Mouse (Mus musculus): ENCODE measurements around the gene Sla2. TPM values are rescaled to one million over a fixed set of nuclear protein-coding genes. Genes with fewer than 3 reads are reported as not detected.
"Not testable (repeated sequence)": the region's sequence is repeated elsewhere in the genome, so short reads cannot be mapped to it uniquely, and the experiment has no call there.

Gene Sla2
- polyA plus RNA-seq, 1 experiment from 2014 or later = 8.4 TPM

GRCm38 (mm10) chr2:156905931-156906330, 18.9 kb upstream of the Sla2 start:
- H3K4me1 ChIP-seq (ENCODE audit: control insufficient read depth, insufficient read depth, low read length); H3K4me3 ChIP-seq (ENCODE audit: low read length); H3K36me3 ChIP-seq (ENCODE audit: control insufficient read depth, insufficient read depth); H3K9ac ChIP-seq (ENCODE audit: low read length); H3K4me2 ChIP-seq (ENCODE audit: low read depth, low read length); H3K27ac ChIP-seq (ENCODE audit: low read length); H3K9me3 ChIP-seq (replicated peaks; ENCODE audit: control insufficient read depth, low read length); H3K27me3 ChIP-seq (ENCODE audit: control insufficient read depth, insufficient read depth, low read length); ATAC-seq (replicated peaks; ENCODE audit: extremely low read depth, insufficient read depth, low FRiP score): not testable (repeated sequence)
- WGBS = 39% methylated on average over 4 of the region's 4 CpGs

- H3K4me2 ChIP-seq (ENCODE audit: low read depth, low read length) = no peak overlapping the region
- no peaks in the 10 kb centered on the region for H3K27me3 ChIP-seq (ENCODE audit: control insufficient read depth, insufficient read depth, low read length)
- H3K4me3 ChIP-seq (ENCODE audit: low read length) = no peak overlapping the region
- WGBS = 22% methylated on average over 6 of the region's 6 CpGs
- H3K9ac ChIP-seq (ENCODE audit: low read length) = no peak overlapping the region
- H3K36me3 ChIP-seq (ENCODE audit: control insufficient read depth, insufficient read depth) = no peaks in the 10 kb centered on the region
- ATAC-seq (replicated peaks; ENCODE audit: extremely low read depth, insufficient read depth, low FRiP score) = no peak
- no peaks in the 10 kb centered on the region for H3K9me3 ChIP-seq (replicated peaks; ENCODE audit: control insufficient read depth, low read length)
- H3K27ac ChIP-seq (ENCODE audit: low read length) = no peak overlapping the region
- H3K4me1 ChIP-seq (ENCODE audit: control insufficient read depth, insufficient read depth, low read length) = no peaks in the 10 kb centered on the region
These were observed 18.2 kb upstream of the Sla2 start for GRCm38 (mm10) chr2:156904976-156905717.

DNA sequence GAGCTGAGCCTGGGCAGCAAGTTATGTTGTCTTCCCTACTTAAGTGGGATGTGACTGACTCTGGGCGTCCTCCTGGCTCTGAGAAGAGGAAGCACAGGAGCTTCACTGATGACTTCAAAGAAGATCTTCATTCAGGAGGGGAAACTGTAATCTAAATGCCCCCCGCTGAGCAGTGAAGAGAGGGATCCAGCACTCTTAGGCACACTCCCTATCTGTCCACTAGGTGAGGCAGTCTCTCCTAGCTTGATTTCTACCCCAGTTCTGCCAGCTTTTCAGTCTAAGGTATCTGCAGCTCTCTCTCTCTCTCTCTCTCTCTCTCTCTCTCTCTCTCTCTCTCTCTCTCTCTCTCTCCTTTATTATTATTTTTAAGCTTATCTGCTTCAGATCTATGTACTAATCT, 16.4 kb upstream of the Sla2 start:
- 33% methylated on average over 2 of the region's 2 CpGs for WGBS
- Histone ChIP-seq H3K9ac (ENCODE audit: low read length) (no peak overlapping the region), H3K4me2 (ENCODE audit: low read depth, low read length) (no peak overlapping the region), H3K9me3 (replicated peaks; ENCODE audit: control insufficient read depth, low read length) (no peaks in the 10 kb centered on the region), H3K27ac (ENCODE audit: low read length) (no peak overlapping the region), H3K4me1 (ENCODE audit: control insufficient read depth, insufficient read depth, low read length) (0 out of 2 replicates have a peak, but pooled peaks cover 1% of the 10 kb centered on the region), H3K27me3 (ENCODE audit: control insufficient read depth, insufficient read depth, low read length) (no peaks in the 10 kb centered on the region), H3K36me3 (ENCODE audit: control insufficient read depth, insufficient read depth) (no peaks in the 10 kb centered on the region), H3K4me3 (ENCODE audit: low read length) (no peak overlapping the region)
- ATAC-seq (replicated peaks; ENCODE audit: extremely low read depth, insufficient read depth, low FRiP score) = no peak

- not testable (repeated sequence) for ATAC-seq (replicated peaks; ENCODE audit: extremely low read depth, insufficient read depth, low FRiP score); H3K4me2 ChIP-seq (ENCODE audit: low read depth, low read length); H3K4me1 ChIP-seq (ENCODE audit: control insufficient read depth, insufficient read depth, low read length); H3K9me3 ChIP-seq (replicated peaks; ENCODE audit: control insufficient read depth, low read length); H3K27me3 ChIP-seq (ENCODE audit: control insufficient read depth, insufficient read depth, low read length); H3K9ac ChIP-seq (ENCODE audit: low read length); H3K36me3 ChIP-seq (ENCODE audit: control insufficient read depth, insufficient read depth); H3K4me3 ChIP-seq (ENCODE audit: low read length); H3K27ac ChIP-seq (ENCODE audit: low read length)
- 70% methylated on average over 4 of the region's 4 CpGs for WGBS
These were observed 15.4 kb upstream of the Sla2 start for GRCm38 (mm10) chr2:156902411-156902810.

- 61% methylated on average over 6 of the region's 6 CpGs for WGBS
- Histone ChIP-seq H3K9ac (ENCODE audit: low read length) (no peak overlapping the region), H3K27ac (ENCODE audit: low read length) (no peak overlapping the region), H3K4me2 (ENCODE audit: low read depth, low read length) (no peak overlapping the region), H3K27me3 (ENCODE audit: control insufficient read depth, insufficient read depth, low read length) (no peaks in the 10 kb centered on the region), H3K9me3 (replicated peaks; ENCODE audit: control insufficient read depth, low read length) (no peaks in the 10 kb centered on the region), H3K4me3 (ENCODE audit: low read length) (no peak overlapping the region), H3K36me3 (ENCODE audit: control insufficient read depth, insufficient read depth) (no peaks in the 10 kb centered on the region), H3K4me1 (ENCODE audit: control insufficient read depth, insufficient read depth, low read length) (0 out of 2 replicates have a peak, but pooled peaks cover 6% of the 10 kb centered on the region)
- ATAC-seq (replicated peaks; ENCODE audit: extremely low read depth, insufficient read depth, low FRiP score) = no peak
These were observed 14.9 kb upstream of the Sla2 start for GRCm38 (mm10) chr2:156901883-156902282.

- no peak overlapping the region for H3K9ac ChIP-seq (ENCODE audit: low read length)
- no peaks in the 10 kb centered on the region for H3K36me3 ChIP-seq (ENCODE audit: control insufficient read depth, insufficient read depth)
- H3K4me3 ChIP-seq (ENCODE audit: low read length) = no peak overlapping the region
- H3K4me2 ChIP-seq (ENCODE audit: low read depth, low read length) = no peak overlapping the region
- WGBS = 87% methylated on average over 2 of the region's 2 CpGs
- H3K27ac ChIP-seq (ENCODE audit: low read length) = no peak overlapping the region
- no peaks in the 10 kb centered on the region for H3K27me3 ChIP-seq (ENCODE audit: control insufficient read depth, insufficient read depth, low read length)
- H3K9me3 ChIP-seq (replicated peaks; ENCODE audit: control insufficient read depth, low read length) = no peaks in the 10 kb centered on the region
- H3K4me1 ChIP-seq (ENCODE audit: control insufficient read depth, insufficient read depth, low read length) = 0 out of 2 replicates have a peak, but pooled peaks cover 6% of the 10 kb centered on the region
- ATAC-seq (replicated peaks; ENCODE audit: extremely low read depth, insufficient read depth, low FRiP score) = no peak
These were observed 14.4 kb upstream of the Sla2 start for GRCm38 (mm10) chr2:156901344-156901743.

GRCm38 (mm10) chr2:156899184-156899583, 12.2 kb upstream of the Sla2 start:
- H3K4me3 ChIP-seq (ENCODE audit: low read length) = no peak overlapping the region
- no peaks in the 10 kb centered on the region for H3K9me3 ChIP-seq (replicated peaks; ENCODE audit: control insufficient read depth, low read length)
- H3K36me3 ChIP-seq (ENCODE audit: control insufficient read depth, insufficient read depth) = no peaks in the 10 kb centered on the region
- no peak overlapping the region for H3K4me2 ChIP-seq (ENCODE audit: low read depth, low read length)
- no peak overlapping the region for H3K27ac ChIP-seq (ENCODE audit: low read length)
- H3K27me3 ChIP-seq (ENCODE audit: control insufficient read depth, insufficient read depth, low read length) = no peaks in the 10 kb centered on the region
- H3K9ac ChIP-seq (ENCODE audit: low read length) = no peak overlapping the region
- 0 out of 2 replicates have a peak, but pooled peaks cover 6% of the 10 kb centered on the region for H3K4me1 ChIP-seq (ENCODE audit: control insufficient read depth, insufficient read depth, low read length)
- ATAC-seq (replicated peaks; ENCODE audit: extremely low read depth, insufficient read depth, low FRiP score) = no peak; the same call in 1 of the 2 replicates
- 51% methylated on average over 4 of the region's 4 CpGs for WGBS

DNA sequence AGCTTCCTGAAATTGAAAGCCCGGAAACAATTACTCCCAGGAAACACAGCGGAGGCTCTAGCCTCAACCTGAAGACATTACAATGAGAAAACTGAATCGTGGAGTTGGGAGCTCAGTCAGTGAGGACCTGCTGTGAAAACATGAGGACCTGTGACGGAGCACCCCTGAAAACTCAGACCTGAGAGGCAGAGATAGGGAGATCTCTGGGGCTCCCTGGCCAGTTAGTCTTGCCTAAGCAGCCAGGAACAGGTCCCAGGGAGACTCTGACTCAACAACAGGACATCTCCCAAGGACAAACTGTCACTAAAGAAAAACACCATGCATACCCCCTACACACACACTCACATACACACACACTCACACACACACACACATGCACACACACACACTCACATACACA, 11.4 kb upstream of the Sla2 start:
- Histone ChIP-seq H3K9me3 (replicated peaks; ENCODE audit: control insufficient read depth, low read length) (no peaks in the 10 kb centered on the region), H3K27me3 (ENCODE audit: control insufficient read depth, insufficient read depth, low read length) (no peaks in the 10 kb centered on the region), H3K4me3 (ENCODE audit: low read length) (no peak overlapping the region), H3K4me2 (ENCODE audit: low read depth, low read length) (no peak overlapping the region), H3K36me3 (ENCODE audit: control insufficient read depth, insufficient read depth) (no peaks in the 10 kb centered on the region), H3K9ac (ENCODE audit: low read length) (no peak overlapping the region), H3K4me1 (ENCODE audit: control insufficient read depth, insufficient read depth, low read length) (0 out of 2 replicates have a peak, but pooled peaks cover 6% of the 10 kb centered on the region), H3K27ac (ENCODE audit: low read length) (no peak overlapping the region)
- no peak for ATAC-seq (replicated peaks; ENCODE audit: extremely low read depth, insufficient read depth, low FRiP score)
- WGBS = 36% methylated on average over 4 of the region's 4 CpGs

GRCm38 (mm10) chr2:156897034-156897433, 10.0 kb upstream of the Sla2 start:
- H3K4me2 ChIP-seq (ENCODE audit: low read depth, low read length) = no peak overlapping the region
- ATAC-seq (replicated peaks; ENCODE audit: extremely low read depth, insufficient read depth, low FRiP score) = no peak
- no peaks in the 10 kb centered on the region for H3K9me3 ChIP-seq (replicated peaks; ENCODE audit: control insufficient read depth, low read length)
- H3K27me3 ChIP-seq (ENCODE audit: control insufficient read depth, insufficient read depth, low read length) = no peaks in the 10 kb centered on the region
- WGBS = 84% methylated on average over 9 of the region's 9 CpGs
- no peak overlapping the region for H3K4me3 ChIP-seq (ENCODE audit: low read length)
- no peak overlapping the region for H3K9ac ChIP-seq (ENCODE audit: low read length)
- H3K4me1 ChIP-seq (ENCODE audit: control insufficient read depth, insufficient read depth, low read length) = 0 out of 2 replicates have a peak, but pooled peaks cover 6% of the 10 kb centered on the region
- H3K27ac ChIP-seq (ENCODE audit: low read length) = no peak overlapping the region
- H3K36me3 ChIP-seq (ENCODE audit: control insufficient read depth, insufficient read depth) = no peaks in the 10 kb centered on the region

Measured in heart, embryonic 16.5 days (tissue).